Mouse (Mus musculus) stomach, embryonic 15.5 days (tissue): ENCODE results near the gene Plxna2. TPM values are rescaled to one million over a fixed set of nuclear protein-coding genes. Genes with fewer than 3 reads are reported as not detected.

Experiments used
- ATAC-seq: fragments of 200-750 bp; cut with Nextera tagmentation; 2 replicates; pipeline ENCODE4 v1.8.0; 2017; ENCODE audit warnings: low read depth, moderate number of reproducible peaks, moderate TSS enrichment; ENCODE audit not compliant: insufficient read depth, low FRiP score
- H3K27ac ChIP-seq: fragments of 300-500 bp; sonication (generic); 2 replicates; pipeline ENCODE4 v1.5.1; 2015; ENCODE audit warnings: mild to moderate bottlenecking, inconsistent platforms
- H3K27me3 ChIP-seq: fragments of 300-500 bp; sonication (generic); replicated peaks from 2 replicates; pipeline ENCODE4 v1.6.1; 2015; ENCODE audit warnings: inconsistent platforms
- H3K36me3 ChIP-seq: fragments of 300-500 bp; sonication (generic); 2 replicates; pipeline ENCODE4 v1.6.1; 2015; ENCODE audit warnings: inconsistent platforms
- H3K4me1 ChIP-seq: fragments of 300-500 bp; sonication (generic); 2 replicates; pipeline ENCODE4 v1.6.1; 2015; ENCODE audit warnings: inconsistent platforms
- H3K4me2 ChIP-seq: fragments of 300-500 bp; sonication (generic); 2 replicates; pipeline ENCODE4 v1.6.1; 2015; ENCODE audit warnings: mild to moderate bottlenecking, inconsistent platforms
- H3K4me3 ChIP-seq: fragments of 300-500 bp; sonication (generic); replicated peaks from 2 replicates; pipeline ENCODE4 v1.5.1; 2015; ENCODE audit warnings: inconsistent platforms
- H3K9ac ChIP-seq: fragments of 300-500 bp; sonication (generic); 2 replicates; pipeline ENCODE4 v1.6.1; 2015; ENCODE audit warnings: inconsistent platforms
- H3K9me3 ChIP-seq: fragments of 300-500 bp; sonication (generic); 2 replicates; pipeline ENCODE4 v1.6.1; 2016; ENCODE audit warnings: inconsistent platforms
- WGBS: fragments of 180-500 bp; shearing (Covaris S2); methylation state at CpG from one replicate; pipeline ENCODE4 v1.1.7; 2015; 5-methylcytosine and 5-hydroxymethylcytosine counted together
- polyA plus RNA-seq: library from polyadenylated mRNA; unstranded; fragments of >200 nt; fragmentation: Nextera tagmentation; extraction: Ambion mirVana; gene quantifications from 2 replicates; pipeline ENCODE4 v1.2.1, GENCODE M21; 2015

Plxna2 gene
- polyA plus RNA-seq, 1 experiment from 2014 or later: 6.6 TPM

DNA sequence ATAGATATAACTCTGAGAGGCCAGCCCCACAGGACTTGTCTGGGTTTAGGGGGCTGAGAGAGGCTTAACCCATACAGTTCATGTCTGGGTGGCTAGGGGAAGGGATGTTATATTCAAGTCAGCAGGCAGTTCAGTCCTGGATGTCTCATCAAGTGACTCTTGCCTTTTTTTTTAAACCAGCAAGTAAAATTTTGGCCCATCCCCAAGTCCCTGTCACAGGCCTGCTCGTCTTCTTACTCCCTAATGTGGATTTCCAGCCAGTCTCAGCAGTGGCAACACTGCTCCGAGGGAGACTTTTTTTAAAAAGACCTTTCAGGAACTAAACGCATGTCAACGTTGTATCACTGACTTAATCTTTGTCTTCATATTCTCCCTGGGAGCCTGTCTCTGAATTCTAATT is 7.0 kb downstream of the Plxna2 start:
- no peak for ATAC-seq
- H3K27me3 ChIP-seq: no peaks in the 10 kb centered on the region
- WGBS: 41% methylated on average over 4 of the region's 4 CpGs
- H3K27ac ChIP-seq: no peak overlapping the region
- H3K4me3 ChIP-seq: no peak overlapping the region
- no peaks in the 10 kb centered on the region for H3K9me3 ChIP-seq
- H3K4me1 ChIP-seq: peaks cover 42% of the 10 kb centered on the region
- H3K36me3 ChIP-seq: no peaks in the 10 kb centered on the region
- H3K4me2 ChIP-seq: no peak overlapping the region
- H3K9ac ChIP-seq: no peak overlapping the region

DNA sequence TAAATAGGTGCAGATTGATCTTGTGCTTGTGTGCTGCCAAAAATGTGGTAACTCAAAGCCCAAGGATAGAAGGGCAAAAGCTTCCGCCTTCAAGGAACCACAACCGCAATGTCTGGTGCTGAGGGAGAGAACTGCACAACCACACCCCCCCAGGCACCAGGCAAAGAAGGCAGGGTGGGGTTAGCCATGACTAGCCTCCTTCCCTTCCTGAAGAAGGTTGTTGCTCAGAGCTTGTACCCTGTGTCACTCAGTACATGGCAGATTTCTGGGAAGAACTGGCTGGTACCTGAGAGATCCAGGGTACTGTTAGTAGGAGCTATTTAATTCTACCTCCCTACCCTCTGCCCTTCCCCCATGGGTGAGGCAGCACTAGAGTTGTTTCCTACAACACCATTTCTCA is 8.1 kb downstream of the Plxna2 start:
- peaks cover 41% of the 10 kb centered on the region for H3K4me1 ChIP-seq
- H3K27ac ChIP-seq: no peak overlapping the region
- H3K4me2 ChIP-seq: no peak overlapping the region
- H3K9ac ChIP-seq: no peak overlapping the region
- H3K4me3 ChIP-seq: no peak overlapping the region
- no peaks in the 10 kb centered on the region for H3K27me3 ChIP-seq
- ATAC-seq: peak; percentile 12; the same call in 1 of the 2 replicates
- H3K9me3 ChIP-seq: no peaks in the 10 kb centered on the region
- whole genome bisulfite sequencing: 73% methylated on average over 2 of the region's 2 CpGs
- no peaks in the 10 kb centered on the region for H3K36me3 ChIP-seq

DNA sequence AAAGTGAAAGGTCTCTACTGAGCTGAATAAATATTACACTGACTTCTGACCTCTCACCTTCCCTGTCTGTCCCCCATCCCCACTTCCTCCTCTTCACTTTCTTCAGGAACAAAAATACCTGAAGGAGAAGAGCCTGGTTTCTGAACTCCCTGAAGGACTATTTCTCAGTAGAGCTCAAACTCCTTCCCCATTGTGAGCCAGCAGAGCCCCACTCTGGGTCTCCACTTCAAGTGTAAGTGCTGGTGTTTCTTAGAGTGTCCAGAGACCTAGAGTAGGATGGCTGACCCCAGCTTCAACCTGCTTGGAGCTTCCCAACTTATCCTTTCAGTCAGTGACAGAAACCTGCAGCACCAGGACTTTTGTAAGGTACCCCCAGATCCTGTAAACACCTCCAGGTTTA is 9.3 kb downstream of the Plxna2 start:
- Histone ChIP-seq H3K9ac (no peak overlapping the region), H3K27ac (no peak overlapping the region), H3K4me2 (no peak overlapping the region), H3K36me3 (no peaks in the 10 kb centered on the region), H3K9me3 (no peaks in the 10 kb centered on the region), H3K4me3 (no peak overlapping the region), H3K27me3 (no peaks in the 10 kb centered on the region), H3K4me1 (peaks cover 29% of the 10 kb centered on the region)
- no peak for ATAC-seq

DNA sequence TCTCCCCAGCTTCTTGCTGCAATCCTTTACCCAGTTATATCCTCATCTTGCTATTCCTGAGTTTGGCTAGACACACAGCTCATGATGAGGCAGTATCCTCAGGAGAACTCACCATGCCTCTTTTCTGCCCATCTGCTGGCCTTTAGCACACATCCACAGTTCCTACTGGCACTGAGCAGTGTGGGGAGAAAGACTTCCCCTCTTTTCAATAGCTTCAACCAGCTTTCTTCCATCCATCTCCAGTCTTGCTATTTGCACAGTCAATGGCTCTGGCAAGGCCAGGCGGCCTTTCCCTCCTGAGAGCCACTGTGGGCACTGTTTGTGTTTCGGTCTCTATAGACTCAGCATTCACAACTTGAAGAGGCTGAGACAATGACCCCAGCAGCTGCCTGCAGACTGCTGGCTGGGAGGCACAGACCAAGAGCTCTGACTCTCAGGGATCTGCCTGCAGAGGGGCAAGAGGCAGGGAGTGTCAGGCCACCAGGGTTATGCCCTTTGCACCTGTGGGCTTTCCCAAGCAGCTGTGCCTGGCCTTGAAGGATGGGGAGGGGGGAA is 11.2 kb downstream of the Plxna2 start:
- WGBS: 34% methylated on average over 2 of the region's 2 CpGs
- H3K9me3 ChIP-seq: no peaks in the 10 kb centered on the region
- no peaks in the 10 kb centered on the region for H3K27me3 ChIP-seq
- no peak overlapping the region for H3K4me3 ChIP-seq
- peak; percentile 32; the same call in 1 of the 2 replicates for ATAC-seq
- no peak overlapping the region for H3K4me2 ChIP-seq
- H3K27ac ChIP-seq: no peak overlapping the region
- H3K36me3 ChIP-seq: no peaks in the 10 kb centered on the region
- H3K4me1 ChIP-seq: peaks cover 21% of the 10 kb centered on the region
- no peak overlapping the region for H3K9ac ChIP-seq

DNA sequence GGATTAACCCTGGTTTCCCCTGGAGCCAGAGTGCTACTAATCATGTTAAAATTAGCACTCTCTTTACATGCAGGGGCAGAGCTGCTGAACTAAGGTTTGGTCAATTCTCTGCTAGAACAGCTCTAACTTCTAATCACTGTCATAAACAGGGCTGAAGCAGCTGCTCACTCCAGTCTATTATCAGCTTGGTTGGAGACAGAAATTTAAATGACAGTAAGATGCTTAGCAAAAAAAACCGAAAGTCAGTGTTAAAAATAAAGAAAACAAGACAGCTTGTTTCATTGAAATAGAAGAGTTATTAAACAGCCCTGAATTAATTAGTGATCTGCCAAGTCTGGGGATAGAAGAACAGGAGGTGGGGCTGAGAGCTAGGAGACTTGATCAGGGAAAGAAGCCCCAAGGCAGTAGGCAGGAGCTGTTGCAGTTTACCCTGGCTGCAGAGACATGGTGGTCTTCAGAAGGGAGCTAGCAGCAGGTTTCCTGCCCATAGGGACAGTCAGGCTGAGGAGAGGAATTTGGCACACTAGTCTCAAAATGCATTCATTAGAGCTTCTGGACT is 12.6 kb downstream of the Plxna2 start:
- H3K9me3 ChIP-seq: no peaks in the 10 kb centered on the region
- 53% methylated on average over 1 of the region's 1 CpGs for WGBS
- H3K27ac ChIP-seq: no peak overlapping the region
- H3K4me3 ChIP-seq: no peak overlapping the region
- ATAC-seq: no peak
- no peak overlapping the region for H3K4me2 ChIP-seq
- H3K4me1 ChIP-seq: peaks cover 22% of the 10 kb centered on the region
- H3K36me3 ChIP-seq: no peaks in the 10 kb centered on the region
- no peaks in the 10 kb centered on the region for H3K27me3 ChIP-seq
- H3K9ac ChIP-seq: no peak overlapping the region

DNA sequence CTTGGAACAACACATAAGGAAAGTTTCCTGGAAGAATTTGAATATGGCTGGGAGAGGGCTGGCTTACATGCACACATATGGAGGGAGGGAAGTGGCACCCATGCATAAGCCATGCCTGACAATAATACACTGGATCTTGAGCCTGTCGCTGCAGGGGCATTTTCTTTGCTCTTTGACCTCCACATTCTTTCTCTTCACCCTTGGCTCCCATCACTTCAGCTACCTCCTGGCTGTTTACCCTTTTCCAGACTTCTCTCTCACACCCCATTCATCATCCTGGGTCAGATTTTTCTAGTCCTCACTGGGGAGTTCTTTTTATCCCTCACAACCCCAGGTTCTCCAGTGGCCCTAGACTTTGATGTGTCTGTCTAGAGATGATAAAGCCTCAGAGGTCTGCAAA is 13.6 kb downstream of the Plxna2 start:
- Histone ChIP-seq H3K36me3 (no peaks in the 10 kb centered on the region), H3K27me3 (no peaks in the 10 kb centered on the region), H3K4me2 (no peak overlapping the region), H3K27ac (no peak overlapping the region), H3K9me3 (no peaks in the 10 kb centered on the region), H3K4me3 (no peak overlapping the region), H3K4me1 (peaks cover 17% of the 10 kb centered on the region; the same call in 1 of the 2 replicates), H3K9ac (no peak overlapping the region)
- WGBS: 19% methylated on average over 1 of the region's 1 CpGs
- no peak for ATAC-seq

DNA sequence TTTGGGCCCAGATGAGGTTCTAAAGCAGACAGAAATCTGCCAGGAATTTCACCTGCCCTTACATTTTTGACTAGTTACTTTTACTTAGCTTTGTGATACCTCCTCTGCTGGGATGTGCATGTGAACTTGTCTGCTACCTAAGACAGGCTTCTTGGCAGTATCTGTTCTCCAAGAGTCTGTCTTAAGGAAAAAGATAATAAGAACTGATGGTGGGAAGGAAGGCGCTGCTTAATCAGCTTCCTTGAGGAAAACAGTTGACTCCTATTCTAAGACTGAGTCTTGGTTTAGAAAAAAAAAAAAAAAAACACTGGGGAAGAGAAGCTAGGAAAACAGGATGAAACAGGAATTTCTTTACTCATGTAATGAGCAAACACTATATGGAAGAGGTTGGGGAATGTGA is 14.0 kb downstream of the Plxna2 start:
- no peak for ATAC-seq
- Histone ChIP-seq H3K4me3 (no peak overlapping the region), H3K9me3 (no peaks in the 10 kb centered on the region)

DNA sequence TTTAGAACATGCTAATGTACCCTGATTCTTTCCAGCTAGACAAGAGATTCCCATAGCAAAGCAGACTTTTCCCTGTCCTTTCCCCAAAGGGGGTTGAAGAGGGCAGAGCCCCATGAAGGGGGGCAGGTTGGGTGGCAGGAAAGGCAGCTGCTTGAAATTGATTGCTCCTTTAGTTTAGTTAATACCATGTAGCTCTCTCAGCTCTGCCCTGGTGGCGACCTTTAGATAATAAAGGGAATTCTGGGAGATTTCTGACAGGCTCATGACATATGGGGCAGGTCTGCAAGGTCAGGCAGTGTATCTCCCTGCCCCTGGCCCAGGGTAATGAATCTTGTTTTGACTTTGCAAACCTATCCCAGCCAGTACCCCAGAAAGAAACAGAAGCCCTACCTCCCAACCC is 17.4 kb downstream of the Plxna2 start:
- H3K4me1 ChIP-seq: 0 out of 2 replicates have a peak, but pooled peaks cover 8% of the 10 kb centered on the region
- peak; percentile 29; the same call in 1 of the 2 replicates for ATAC-seq
- H3K4me3 ChIP-seq: no peak overlapping the region
- no peaks in the 10 kb centered on the region for H3K27me3 ChIP-seq
- no peaks in the 10 kb centered on the region for H3K36me3 ChIP-seq
- 23% methylated on average over 1 of the region's 1 CpGs for WGBS
- no peak overlapping the region for H3K9ac ChIP-seq
- no peaks in the 10 kb centered on the region for H3K9me3 ChIP-seq
- no peak overlapping the region for H3K4me2 ChIP-seq
- H3K27ac ChIP-seq: no peak overlapping the region

More for the DNA sequence above, 14.0 kb downstream of the Plxna2 start:
- H3K27me3 ChIP-seq: no peaks in the 10 kb centered on the region
- no peaks in the 10 kb centered on the region for H3K36me3 ChIP-seq
- no peak overlapping the region for H3K4me2 ChIP-seq
- 89% methylated on average over 1 of the region's 1 CpGs for WGBS
- no peak overlapping the region for H3K9ac ChIP-seq
- H3K27ac ChIP-seq: no peak overlapping the region
- H3K4me1 ChIP-seq: peaks cover 14% of the 10 kb centered on the region; the same call in 1 of the 2 replicates

DNA sequence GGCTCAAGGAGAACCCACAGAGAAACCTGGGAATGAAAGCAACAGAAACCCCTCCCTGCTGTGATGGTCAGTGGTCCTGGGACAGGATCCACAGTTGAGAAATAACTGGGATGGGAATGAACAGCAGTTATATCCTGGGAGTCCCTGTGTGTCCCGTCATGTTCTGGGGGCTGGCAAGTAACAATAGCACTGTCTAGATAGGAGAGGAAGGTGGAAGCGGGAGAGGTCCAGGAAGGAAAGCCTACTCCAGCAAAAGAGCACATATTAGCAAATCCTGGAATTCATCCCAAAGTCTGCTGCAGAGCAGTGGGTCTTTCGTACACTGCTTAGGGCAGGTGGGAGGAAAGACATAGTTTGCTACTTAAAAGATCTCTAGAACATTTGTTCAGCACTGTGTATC is 17.9 kb downstream of the Plxna2 start:
- 0 out of 2 replicates have a peak, but pooled peaks cover 8% of the 10 kb centered on the region for H3K4me1 ChIP-seq
- no peaks in the 10 kb centered on the region for H3K36me3 ChIP-seq
- H3K27ac ChIP-seq: no peak overlapping the region
- no peaks in the 10 kb centered on the region for H3K9me3 ChIP-seq
- no peaks in the 10 kb centered on the region for H3K27me3 ChIP-seq
- WGBS: 52% methylated on average over 3 of the region's 3 CpGs
- no peak overlapping the region for H3K4me2 ChIP-seq
- no peak overlapping the region for H3K4me3 ChIP-seq
- H3K9ac ChIP-seq: no peak overlapping the region
- no peak for ATAC-seq

DNA sequence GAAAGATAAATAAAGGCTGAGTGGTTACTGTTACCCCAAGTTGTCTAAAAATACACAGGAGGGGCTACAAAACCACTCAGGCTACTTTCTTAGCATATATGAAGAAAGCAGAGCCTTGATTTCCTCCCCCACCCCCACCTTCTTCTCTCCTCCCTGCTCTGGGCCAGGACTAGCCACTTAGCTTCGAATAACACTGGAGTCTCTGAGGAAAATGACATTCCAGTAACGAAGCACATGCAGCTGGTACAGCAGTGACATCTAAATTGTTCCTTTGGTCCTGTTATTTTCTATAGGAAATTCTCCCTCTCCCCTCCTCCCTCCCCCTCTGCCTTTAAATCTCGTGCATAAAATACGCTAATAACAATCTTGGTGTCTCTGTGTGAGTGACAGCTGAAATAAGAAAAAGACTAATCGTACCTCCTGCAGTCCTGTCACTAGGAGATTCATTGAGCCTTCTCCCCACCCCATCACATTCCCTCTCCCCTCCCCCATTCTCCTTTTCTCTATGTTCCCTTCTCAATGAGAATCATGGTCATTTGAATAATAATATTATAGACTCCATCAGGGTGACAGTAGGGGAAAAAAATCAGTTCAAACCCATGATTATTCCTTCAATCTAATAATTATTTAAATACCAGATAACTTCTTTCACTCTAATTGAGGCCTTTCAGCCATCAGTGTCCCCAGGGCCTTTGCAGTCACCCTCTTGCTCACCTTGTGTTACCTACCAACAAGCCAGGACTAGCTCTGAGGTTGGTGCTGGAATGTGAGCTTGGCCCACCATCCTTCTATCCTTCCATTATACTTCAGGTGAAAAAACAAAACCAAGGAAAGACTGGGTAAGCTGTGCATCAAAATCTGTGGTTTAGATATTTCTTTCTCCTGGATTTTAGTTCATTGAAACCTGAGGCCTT is 19.6 kb downstream of the Plxna2 start:
- Histone ChIP-seq H3K9me3 (no peaks in the 10 kb centered on the region), H3K27ac (no peak overlapping the region), H3K36me3 (no peaks in the 10 kb centered on the region), H3K4me1 (peaks cover 14% of the 10 kb centered on the region; the same call in 1 of the 2 replicates), H3K27me3 (no peaks in the 10 kb centered on the region), H3K9ac (no peak overlapping the region), H3K4me2 (no peak overlapping the region), H3K4me3 (no peak overlapping the region)
- ATAC-seq: no peak
- WGBS: 38% methylated on average over 5 of the region's 5 CpGs

DNA sequence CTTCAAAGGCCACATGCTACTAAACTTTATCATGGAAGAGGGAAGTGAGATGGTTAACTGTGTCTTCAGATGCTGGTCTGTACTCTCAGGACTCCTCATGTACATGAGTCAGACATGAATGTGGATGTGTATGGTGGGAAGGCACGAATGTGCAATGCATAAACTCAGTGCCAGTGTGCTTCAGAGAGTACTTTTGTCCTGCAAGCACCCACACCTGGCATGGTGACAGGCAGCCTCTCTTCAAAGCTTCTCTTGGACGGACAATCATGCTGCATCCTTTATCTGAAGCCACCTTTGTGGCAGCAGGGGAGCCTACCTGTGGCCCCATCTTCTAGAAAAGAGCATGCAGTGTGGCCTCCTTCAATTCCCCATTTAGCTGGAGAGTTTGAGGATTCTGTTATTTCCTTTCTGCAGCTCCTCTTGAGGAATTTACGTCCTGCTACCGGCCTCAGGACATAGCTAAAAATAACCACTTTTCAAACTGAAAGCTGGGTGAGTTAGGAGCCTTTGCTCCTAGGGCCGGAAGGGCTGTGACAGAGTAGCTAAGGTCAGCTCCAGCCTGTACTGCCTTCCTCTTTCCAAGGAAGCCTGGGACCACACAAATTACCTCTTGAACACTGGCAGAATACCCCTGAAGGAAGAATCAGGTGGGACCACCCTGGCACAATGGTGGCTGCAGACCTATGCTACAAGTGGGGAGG is 23.7 kb downstream of the Plxna2 start:
- Histone ChIP-seq H3K9me3 (no peaks in the 10 kb centered on the region), H3K4me1 (peaks cover 6% of the 10 kb centered on the region; the same call in 1 of the 2 replicates), H3K27ac (peak overlapping the region; percentile 26; the same call in 1 of the 2 replicates), H3K4me3 (no peak overlapping the region), H3K36me3 (peaks cover 3% of the 10 kb centered on the region), H3K4me2 (no peak overlapping the region), H3K27me3 (no peaks in the 10 kb centered on the region), H3K9ac (no peak overlapping the region)
- WGBS: 57% methylated on average over 5 of the region's 5 CpGs
- no peak for ATAC-seq
